Mouse (Mus musculus): ENCODE measurements around the gene Atp5l. TPM values are rescaled to one million over a fixed set of nuclear protein-coding genes. Genes with fewer than 3 reads are reported as not detected.

The Atp5l gene
- polyA plus RNA-seq, 2 experiments: 418 to 630 TPM

GRCm38 (mm10) chr9:44877686-44878085 is 42.9 kb downstream of the Atp5l start:
- Histone ChIP-seq H3K4me1 (replicated peaks; ENCODE audit: control insufficient read depth in 2 of 2, insufficient read depth in 2 of 2, low read length in 1 of 2) (peaks cover 11 to 15% of the 10 kb centered on the region in 2 experiments), H3K4me2 (ENCODE audit: low read depth) (no peak overlapping the region), H3K27me3 (ENCODE audit: control insufficient read depth, insufficient read depth, low read length) (no peaks in the 10 kb centered on the region), H3K36me3 (replicated peaks; ENCODE audit: control insufficient read depth, insufficient read depth, low read depth) (no peaks in the 10 kb centered on the region), H3K9ac (replicated peaks) (no peak overlapping the region), H3K9me3 (ENCODE audit: control insufficient read depth, low read length) (no peaks in the 10 kb centered on the region), H3K27ac (no peak overlapping the region), H3K4me3 (ENCODE audit: insufficient read depth in 1 of 2, low read depth in 2 of 2, low read length in 2 of 2) (no peak overlapping the region)
- ATAC-seq (ENCODE audit: insufficient read depth) (no peak), DNase-seq (ENCODE audit: low read depth in 3 of 3, low spot score in 3 of 3) (no peak)
- WGBS (ENCODE audit: insufficient replicate concordance): 83% methylated on average over 7 of the region's 7 CpGs
- TF ChIP-seq EP300 (IDR thresholded peaks at IDR 0.05; ENCODE audit: low read depth) (no peak), CTCF (IDR thresholded peaks at IDR 0.05; ENCODE audit: low read depth) (no peak)

GRCm38 (mm10) chr9:44875476-44875875 is 45.1 kb downstream of the Atp5l start:
- TF ChIP-seq CTCF (IDR thresholded peaks at IDR 0.05; ENCODE audit: low read depth) (no peak), EP300 (IDR thresholded peaks at IDR 0.05; ENCODE audit: low read depth) (no peak)
- 78% methylated on average over 7 of the region's 7 CpGs for WGBS (ENCODE audit: insufficient replicate concordance)
- Histone ChIP-seq H3K27me3 (ENCODE audit: control insufficient read depth, insufficient read depth, low read length) (no peaks in the 10 kb centered on the region), H3K4me3 (ENCODE audit: insufficient read depth in 1 of 2, low read depth in 2 of 2, low read length in 2 of 2) (no peak overlapping the region), H3K36me3 (replicated peaks; ENCODE audit: control insufficient read depth, insufficient read depth, low read depth) (no peaks in the 10 kb centered on the region), H3K4me2 (ENCODE audit: low read depth) (no peak overlapping the region), H3K4me1 (replicated peaks; ENCODE audit: control insufficient read depth in 2 of 2, insufficient read depth in 2 of 2, low read length in 1 of 2) (peaks cover 11 to 15% of the 10 kb centered on the region in 2 experiments), H3K9me3 (ENCODE audit: control insufficient read depth, low read length) (no peaks in the 10 kb centered on the region), H3K27ac (no peak overlapping the region), H3K9ac (replicated peaks) (no peak overlapping the region)
- no peak for ATAC-seq (ENCODE audit: insufficient read depth)
- no peak for DNase-seq (ENCODE audit: low read depth in 3 of 3, low spot score in 3 of 3)

GRCm38 (mm10) chr9:44874198-44874597 is 46.3 kb downstream of the Atp5l start:
- no peaks in the 10 kb centered on the region for H3K9me3 ChIP-seq (ENCODE audit: control insufficient read depth, low read length)
- TF ChIP-seq EP300 (IDR thresholded peaks at IDR 0.05; ENCODE audit: low read depth) (no peak), CTCF (IDR thresholded peaks at IDR 0.05; ENCODE audit: low read depth) (no peak)
- no peak for DNase-seq (ENCODE audit: low read depth in 3 of 3, low spot score in 3 of 3)
- H3K27me3 ChIP-seq (ENCODE audit: control insufficient read depth, insufficient read depth, low read length): no peaks in the 10 kb centered on the region
- H3K9ac ChIP-seq (replicated peaks): no peak overlapping the region
- H3K27ac ChIP-seq: no peak overlapping the region
- no peak overlapping the region for H3K4me3 ChIP-seq (ENCODE audit: insufficient read depth in 1 of 2, low read depth in 2 of 2, low read length in 2 of 2)
- ATAC-seq (ENCODE audit: insufficient read depth): no peak
- no peaks in the 10 kb centered on the region for H3K36me3 ChIP-seq (replicated peaks; ENCODE audit: control insufficient read depth, insufficient read depth, low read depth)
- H3K4me1 ChIP-seq (replicated peaks; ENCODE audit: control insufficient read depth in 2 of 2, insufficient read depth in 2 of 2, low read length in 1 of 2): peaks cover 3 to 4% of the 10 kb centered on the region in 2 experiments
- no peak overlapping the region for H3K4me2 ChIP-seq (ENCODE audit: low read depth)

GRCm38 (mm10) chr9:44873665-44874064 is 46.9 kb downstream of the Atp5l start:
- peaks cover under 1 to 1% of the 10 kb centered on the region in 2 experiments; a peak in 3 of 4 replicates for H3K4me1 ChIP-seq (replicated peaks; ENCODE audit: control insufficient read depth in 2 of 2, insufficient read depth in 2 of 2, low read length in 1 of 2)
- H3K27me3 ChIP-seq (ENCODE audit: control insufficient read depth, insufficient read depth, low read length): no peaks in the 10 kb centered on the region
- H3K4me2 ChIP-seq (ENCODE audit: low read depth): no peak overlapping the region
- no peaks in the 10 kb centered on the region for H3K9me3 ChIP-seq (ENCODE audit: control insufficient read depth, low read length)
- 65% methylated on average over 5 of the region's 5 CpGs for WGBS (ENCODE audit: insufficient replicate concordance)
- H3K27ac ChIP-seq: no peak overlapping the region
- ATAC-seq (ENCODE audit: insufficient read depth): no peak
- TF ChIP-seq EP300 (IDR thresholded peaks at IDR 0.05; ENCODE audit: low read depth): no peak
- TF ChIP-seq CTCF (IDR thresholded peaks at IDR 0.05; ENCODE audit: low read depth): no peak
- H3K9ac ChIP-seq (replicated peaks): no peak overlapping the region
- H3K36me3 ChIP-seq (replicated peaks; ENCODE audit: control insufficient read depth, insufficient read depth, low read depth): no peaks in the 10 kb centered on the region
- H3K4me3 ChIP-seq (ENCODE audit: insufficient read depth in 1 of 2, low read depth in 2 of 2, low read length in 2 of 2): no peak overlapping the region
- DNase-seq (ENCODE audit: low read depth in 3 of 3, low spot score in 3 of 3): no peak

- ATAC-seq (ENCODE audit: insufficient read depth) (no peak), DNase-seq (ENCODE audit: low read depth in 3 of 3, low spot score in 3 of 3) (no peak)
- Histone ChIP-seq H3K27me3 (ENCODE audit: control insufficient read depth, insufficient read depth, low read length) (no peaks in the 10 kb centered on the region), H3K9me3 (ENCODE audit: control insufficient read depth, low read length) (no peaks in the 10 kb centered on the region), H3K9ac (replicated peaks) (no peak overlapping the region), H3K4me2 (ENCODE audit: low read depth) (no peak overlapping the region), H3K27ac (no peak overlapping the region), H3K4me1 (replicated peaks; ENCODE audit: control insufficient read depth in 2 of 2, insufficient read depth in 2 of 2, low read length in 1 of 2) (peaks cover 0 to 8% of the 10 kb centered on the region in 2 experiments; a peak in 2 of 4 replicates), H3K36me3 (replicated peaks; ENCODE audit: control insufficient read depth, insufficient read depth, low read depth) (peaks cover 5% of the 10 kb centered on the region; the same call in 1 of the 2 replicates), H3K4me3 (ENCODE audit: insufficient read depth in 1 of 2, low read depth in 2 of 2, low read length in 2 of 2) (no peak overlapping the region)
- TF ChIP-seq CTCF (IDR thresholded peaks at IDR 0.05; ENCODE audit: low read depth) (no peak), EP300 (IDR thresholded peaks at IDR 0.05; ENCODE audit: low read depth) (no peak)
- WGBS (ENCODE audit: insufficient replicate concordance): 71% methylated on average over 13 of the region's 13 CpGs
Observed at GRCm38 (mm10) chr9:44868336-44869094, 52.0 kb downstream of the Atp5l start.
